ENCODE assay signal across 21 mouse cellular contexts in the genomic region with DNA sequence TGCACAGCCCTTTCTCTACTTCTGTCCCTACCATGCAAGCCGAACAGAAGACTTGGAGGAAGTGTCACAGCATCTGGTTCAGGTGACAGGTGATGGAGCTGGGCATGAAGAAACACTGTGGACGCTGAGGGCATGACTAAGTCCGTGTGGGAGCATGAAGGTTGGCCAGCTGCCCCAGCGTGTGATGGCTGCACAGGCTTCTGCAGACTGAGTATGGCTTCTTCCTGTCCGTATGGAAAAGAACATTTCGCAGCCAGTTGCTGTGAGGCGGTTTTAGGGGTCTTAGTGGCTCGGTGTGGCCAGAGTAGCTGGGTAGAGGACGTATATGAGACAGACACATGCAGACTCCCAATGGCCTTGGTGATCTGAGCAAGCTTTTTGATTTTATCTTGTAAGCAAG. TPM values are rescaled to one million over a fixed set of nuclear protein-coding genes. Genes with fewer than 3 reads are reported as not detected.
DNase-seq lines count a peak whose midpoint lies in the region; ATAC-seq lines count a peak whose summit lies in the region.
"Had no signal": no experiment of that assay in that cellular context is flagged by ENCODE, and none has a peak within 500 bp of the region (broad histone marks: within the 10 kb centered on the region; RNA-seq: fewer than 3 reads in every experiment).

No protein-coding gene starts in this region.

- no peak overlapping the region for H3K4me2 ChIP-seq in midbrain, embryonic 13.5 days (replicated peaks)
- H3K4me2 ChIP-seq: embryonic facial prominence, embryonic 12.5 days; forebrain, embryonic 13.5 days; forebrain, embryonic 15.5 days had no signal

- no peaks in the 10 kb centered on the region for H3K9me3 ChIP-seq in midbrain, embryonic 13.5 days
- H3K9me3 ChIP-seq: embryonic facial prominence, embryonic 10.5 days; embryonic facial prominence, embryonic 12.5 days; forebrain, embryonic 15.5 days; G1E had no signal

- WGBS in midbrain, embryonic 13.5 days, result 92% methylated on average over 9 of the region's 9 CpGs

- no peak overlapping the region for H3K9ac ChIP-seq in midbrain, embryonic 13.5 days (replicated peaks)
- H3K9ac ChIP-seq: embryonic facial prominence, embryonic 12.5 days; forebrain, embryonic 13.5 days; forebrain, embryonic 15.5 days; forebrain, postnatal 0 days had no signal

- no peak for ATAC-seq in midbrain, embryonic 13.5 days
- ATAC-seq: CD4-positive, CD25-positive, alpha-beta regulatory T cell, adult 4 months; forebrain, embryonic 13.5 days; forebrain, embryonic 15.5 days; forebrain, postnatal 0 days had no signal

- H3K36me3 ChIP-seq in midbrain, embryonic 13.5 days, result no peaks in the 10 kb centered on the region
- H3K36me3 ChIP-seq: embryonic facial prominence, embryonic 10.5 days; embryonic facial prominence, embryonic 12.5 days; forebrain, embryonic 15.5 days; G1E had no signal

- peak; percentile 47 to 81 for DNase-seq in adrenal gland, adult (ENCODE audit: inconsistent age in 2 of 2, low spot score in 1 of 2)
- no peak for DNase-seq in adrenal gland, adult 8-10 months
- DNase-seq in adrenal gland, postnatal 10 days, result peak; percentile 52
- DNase-seq in adrenal gland, postnatal 4 days (ENCODE audit: low spot score in 2 of 2), result no peak
- peak; percentile 17 for DNase-seq in NIH3T3 (ENCODE audit: low read depth)
- DNase-seq in adrenal gland, postnatal 25 days, result peak; percentile 43
- no peak for DNase-seq in urinary bladder, postnatal 25 days (ENCODE audit: low spot score)
- DNase-seq: B cell, adult 2 months; cerebellum, adult 11-12 months; cerebellum, adult 2 months; cerebellum, adult 9-10 months; cerebellum, postnatal 10 days; cerebellum, postnatal 25 days; forebrain, postnatal 0 days had no signal

- H3K27ac ChIP-seq in midbrain, embryonic 13.5 days, result no peak overlapping the region
- H3K27ac ChIP-seq: embryonic facial prominence, embryonic 10.5 days; embryonic facial prominence, embryonic 12.5 days; forebrain, embryonic 13.5 days; forebrain, embryonic 15.5 days had no signal

- H3K27me3 ChIP-seq in midbrain, embryonic 13.5 days, result peaks cover 32% of the 10 kb centered on the region

- H3K4me3 ChIP-seq in midbrain, embryonic 13.5 days (replicated peaks), result no peak overlapping the region
- H3K4me3 ChIP-seq: embryonic facial prominence, embryonic 10.5 days; embryonic facial prominence, embryonic 12.5 days; forebrain, embryonic 13.5 days; forebrain, embryonic 15.5 days had no signal

- H3K4me1 ChIP-seq in midbrain, embryonic 13.5 days (replicated peaks), result peaks cover 14% of the 10 kb centered on the region

RNA-seq across cellular contexts. Expression of gene Ccdc69, which starts 3.3 kb away (rescaled TPM):
- total RNA-seq in adrenal gland, adult 8-10 months (2022), result 1 to 10 TPM; 3.9 to 7.5 (median 4.5) TPM
- total RNA-seq in adrenal gland, postnatal 10 days (2021), result 1 to 10 TPM; 7.3 to 7.8 TPM
- 1 to 10 TPM; 4.9 to 5.0 TPM for total RNA-seq in adrenal gland, postnatal 4 days (2021)
- total RNA-seq in adrenal gland, postnatal 25 days (2021), result 8.8 and 11.2 TPM in 2 replicates
- polyA plus RNA-seq in midbrain, embryonic 13.5 days (2015; fragmentation: Nextera tagmentation; extraction: Ambion mirVana), result 0.19 TPM in 1 of 2 replicates, not detected in the other
- total RNA-seq: G1E had no signal
- polyA plus RNA-seq: G1E had no signal

RNA-seq across cellular contexts. Expression of gene Gm2a, which starts 16.7 kb away (rescaled TPM):
- 100 to 1,000 TPM; 254 to 285 (median 274) TPM for total RNA-seq in adrenal gland, adult 8-10 months (2022)
- total RNA-seq in adrenal gland, postnatal 10 days (2021), result 10 to 100 TPM; 75.3 to 78.6 TPM
- total RNA-seq in adrenal gland, postnatal 4 days (2021), result 100 to 1,000 TPM; 114 to 115 TPM
- total RNA-seq in adrenal gland, postnatal 25 days (2021), result 211 and 223 TPM in 2 replicates
- polyA plus RNA-seq in midbrain, embryonic 13.5 days (2015; fragmentation: Nextera tagmentation; extraction: Ambion mirVana), result 13.2 and 14.5 TPM in 2 replicates
- polyA plus RNA-seq: G1E had no signal

RNA-seq across cellular contexts. Expression of gene Anxa6, which starts 48.0 kb away (rescaled TPM):
- total RNA-seq in adrenal gland, adult 8-10 months (2022), result 100 to 1,000 TPM; 121 to 184 (median 133) TPM
- 100 to 1,000 TPM; 181 to 222 TPM for total RNA-seq in adrenal gland, postnatal 10 days (2021)
- total RNA-seq in adrenal gland, postnatal 4 days (2021), result 100 to 1,000 TPM; 169 to 172 TPM
- total RNA-seq in adrenal gland, postnatal 25 days (2021), result 94.6 and 115 TPM in 2 replicates
- polyA plus RNA-seq in midbrain, embryonic 13.5 days (2015; fragmentation: Nextera tagmentation; extraction: Ambion mirVana), result 30.7 and 36.5 TPM in 2 replicates

Comparison
In these comparisons a context has a peak if more than half of its experiments do, and no peak if none do; other contexts are left out.
1. DNase-seq: peak in adrenal gland, adult (2 of 2), adrenal gland, postnatal 10 days (single experiment), NIH3T3 (single experiment) and adrenal gland, postnatal 25 days (single experiment); none in adrenal gland, adult 8-10 months (single experiment), adrenal gland, postnatal 4 days (0 of 2) and urinary bladder, postnatal 25 days (single experiment).